Mouse (Mus musculus) CH12.LX (cell line): Measurements from ENCODE around the gene Fgfr2. TPM values are rescaled to one million over a fixed set of nuclear protein-coding genes. Genes with fewer than 3 reads are reported as not detected.

Experiments
- DNase-seq: peaks from one replicate; pipeline ENCODE4 v3.0.0-alpha.2; 2013; ENCODE audit errors: extremely low read depth
- H3K27ac ChIP-seq: 2 replicates; pipeline ENCODE4 v1.5.1; 2012; ENCODE audit warnings: low read depth, mild to moderate bottlenecking, control low read depth, moderate library complexity; ENCODE audit not compliant: insufficient read depth
- H3K27me3 ChIP-seq: replicated peaks from 2 replicates; pipeline ENCODE3; 2012; ENCODE audit warnings: inconsistent platforms
- H3K36me3 ChIP-seq, 2 experiments: replicated peaks in 1 of 2; 2 replicates each; pipeline versions ENCODE3 to v1.6.1; 2012; ENCODE audit warnings: inconsistent platforms in 1 of 2, low read length in 1 of 2, mild to moderate bottlenecking in 1 of 2, mixed read lengths in 1 of 2, moderate library complexity in 1 of 2; ENCODE audit not compliant: control insufficient read depth in 1 of 2, insufficient read depth in 1 of 2
- H3K4me1 ChIP-seq, 2 experiments: 2 replicates each; pipeline ENCODE4 v1.6.1; 2012; ENCODE audit warnings: inconsistent platforms in 1 of 2, moderate library complexity in 1 of 2; ENCODE audit not compliant: insufficient read depth in 2 of 2, control insufficient read depth in 1 of 2
- H3K4me2 ChIP-seq: 2 replicates; pipeline ENCODE4 v1.6.1; 2012; ENCODE audit warnings: low read depth, mild to moderate bottlenecking, control low read depth; ENCODE audit not compliant: poor library complexity, insufficient read depth, severe bottlenecking
- H3K4me3 ChIP-seq, 3 experiments: fragments of 150-350 bp in 1 of 3; sonication (generic) in 1 of 3; replicated peaks in 1 of 3; 2 replicates each; pipeline versions ENCODE3 to v1.5.1; 2011 to 2012; ENCODE audit warnings: low read depth in 2 of 3, low read length in 2 of 3, mild to moderate bottlenecking in 2 of 3, moderate library complexity in 2 of 3, control low read depth in 1 of 3, improper control_type of control experiment in 1 of 3, inconsistent platforms in 1 of 3, mixed read lengths in 1 of 3; ENCODE audit not compliant: poor library complexity in 1 of 3
- H3K79me2 ChIP-seq: replicated peaks from 2 replicates; pipeline ENCODE4 v1.6.1; 2012; ENCODE audit warnings: mild to moderate bottlenecking, moderate library complexity; ENCODE audit not compliant: control insufficient read depth, poor library complexity, insufficient read depth, severe bottlenecking; ENCODE audit errors: extremely low read depth
- H3K9ac ChIP-seq: 2 replicates; pipeline ENCODE4 v1.6.1; 2012; ENCODE audit warnings: low read depth, mild to moderate bottlenecking, control low read depth, moderate library complexity; ENCODE audit not compliant: insufficient read depth
- H3K9me3 ChIP-seq: replicated peaks from 2 replicates; pipeline ENCODE3; 2012; ENCODE audit warnings: low read length, inconsistent platforms, mixed read lengths
- BHLHE40 ChIP-seq: IDR thresholded peaks from 2 replicates; pipeline ENCODE4 v1.6.1; 2011; ENCODE audit warnings: mild to moderate bottlenecking, low read depth, low read length, improper control_type of control experiment
- CHD2 ChIP-seq: IDR thresholded peaks from 2 replicates; pipeline ENCODE4 v1.6.1; 2011; ENCODE audit warnings: low read length, improper control_type of control experiment
- ELF1 ChIP-seq: IDR thresholded peaks from 2 replicates; pipeline ENCODE4 v1.6.1; 2014; ENCODE audit warnings: low read depth, mild to moderate bottlenecking, inconsistent platforms, low read length, improper control_type of control experiment
- GABPA ChIP-seq: IDR thresholded peaks from 2 replicates; pipeline ENCODE4 v1.6.1; 2012; ENCODE audit warnings: low read depth, low read length, improper control_type of control experiment, inconsistent platforms; ENCODE audit not compliant: insufficient replicate concordance
- HCFC1 ChIP-seq: IDR thresholded peaks from 2 replicates; pipeline ENCODE4 v1.6.1; 2012; ENCODE audit warnings: low read depth, mild to moderate bottlenecking, inconsistent platforms, low read length, improper control_type of control experiment
- IRF4 ChIP-seq: IDR thresholded peaks from 2 replicates; pipeline ENCODE4 v1.6.1; 2014; ENCODE audit warnings: low read depth, mild to moderate bottlenecking, inconsistent platforms, low read length, improper control_type of control experiment
- KAT2A ChIP-seq: IDR thresholded peaks from 2 replicates; pipeline ENCODE4 v1.6.1; 2012; ENCODE audit warnings: low read length, improper control_type of control experiment, inconsistent platforms; ENCODE audit not compliant: insufficient replicate concordance
- MAX ChIP-seq: IDR thresholded peaks from 2 replicates; pipeline ENCODE4 v1.6.1; 2011; ENCODE audit warnings: low read length, improper control_type of control experiment
- MAZ ChIP-seq: IDR thresholded peaks from 2 replicates; pipeline ENCODE4 v1.6.1; 2012; ENCODE audit warnings: low read depth, mild to moderate bottlenecking, inconsistent platforms, low read length, improper control_type of control experiment, moderate library complexity
- MEF2A ChIP-seq: IDR thresholded peaks from 2 replicates; pipeline ENCODE4 v1.6.1; 2014; ENCODE audit warnings: low read depth, mild to moderate bottlenecking, inconsistent platforms, low read length, improper control_type of control experiment, borderline replicate concordance
- MYC ChIP-seq: IDR thresholded peaks from 2 replicates; pipeline ENCODE4 v1.6.1; 2011; ENCODE audit warnings: low read depth, mild to moderate bottlenecking, improper control_type of control experiment, low read length
- NELFE ChIP-seq: IDR thresholded peaks from 2 replicates; pipeline ENCODE4 v1.6.1; 2011; ENCODE audit warnings: low read depth, low read length, improper control_type of control experiment
- NRF1 ChIP-seq: IDR thresholded peaks from 2 replicates; pipeline ENCODE4 v1.6.1; 2014; ENCODE audit warnings: low read depth, mild to moderate bottlenecking, inconsistent platforms, low read length, improper control_type of control experiment, moderate library complexity
- PAX5 ChIP-seq: IDR thresholded peaks from 2 replicates; pipeline ENCODE4 v1.6.1; 2012; ENCODE audit warnings: low read length, inconsistent platforms, mixed read lengths
- POLR2A ChIP-seq: IDR thresholded peaks from 2 replicates; pipeline ENCODE4 v1.6.1; 2011; ENCODE audit warnings: low read depth, mild to moderate bottlenecking, improper control_type of control experiment, low read length
- POLR2AphosphoS2 ChIP-seq: IDR thresholded peaks from 2 replicates; pipeline ENCODE4 v1.6.1; 2011; ENCODE audit warnings: low read depth, low read length, improper control_type of control experiment
- SIN3A ChIP-seq: IDR thresholded peaks from 2 replicates; pipeline ENCODE4 v1.6.1; 2012; ENCODE audit warnings: low read length, improper control_type of control experiment, inconsistent platforms
- TBP ChIP-seq: conservative IDR thresholded peaks from 2 replicates; pipeline ENCODE4 v1.6.1; 2011; ENCODE audit warnings: low read depth, low read length, improper control_type of control experiment
- TCF12 ChIP-seq: IDR thresholded peaks from 2 replicates; pipeline ENCODE4 v1.6.1; 2014; ENCODE audit warnings: low read depth, mild to moderate bottlenecking, inconsistent platforms, low read length, improper control_type of control experiment
- USF1 ChIP-seq: IDR thresholded peaks from 2 replicates; pipeline ENCODE4 v1.6.1; 2014; ENCODE audit warnings: low read depth, mild to moderate bottlenecking, inconsistent platforms, low read length, improper control_type of control experiment
- ZC3H11A ChIP-seq: IDR thresholded peaks from 2 replicates; pipeline ENCODE4 v1.6.1; 2012; ENCODE audit warnings: low read depth, mild to moderate bottlenecking, inconsistent platforms, low read length, improper control_type of control experiment
- ZMIZ1 ChIP-seq: IDR thresholded peaks from 2 replicates; pipeline ENCODE4 v1.6.1; 2012; ENCODE audit warnings: low read depth, mild to moderate bottlenecking, inconsistent platforms, low read length, improper control_type of control experiment
- ZNF384 ChIP-seq: IDR thresholded peaks from 2 replicates; pipeline ENCODE4 v1.6.1; 2012; ENCODE audit warnings: low read depth, low read length, improper control_type of control experiment, inconsistent platforms
- dilution Hi-C: fragments of 300-500 bp; cut with MboI; formaldehyde crosslinking; loops from 2 replicates; pipeline ENCODE4 v1.14.3; 2020; ENCODE audit warnings: low sequenced_read_pairs; ENCODE audit not compliant: extremely low pct_unique_long_range_greater_than_20kb, extremely low pct_ligation_motif_present
- in situ Hi-C: fragments of 300-500 bp; cut with MboI; formaldehyde crosslinking; loops from 3 replicates; pipeline ENCODE4 v1.14.3; 2019; ENCODE audit warnings: low sequenced_read_pairs, low pct_ligation_motif_present, low pct_unique_long_range_greater_than_20kb, mixed read lengths
- polyA plus RNA-seq: library from polyadenylated mRNA; unstranded; fragments of >175 nt; gene quantifications from 2 replicates; pipeline ENCODE4 v1.2.1, GENCODE M21; 2012; ENCODE audit warnings: low read depth; ENCODE audit not compliant: insufficient read length
- total RNA-seq, 2 experiments: library from RNA; depleted of rRNA; stranded (reverse); fragments of 300-350 nt in 1 of 2; fragments of >200 nt in 1 of 2; gene quantifications; 2 replicates each; pipeline ENCODE4 v1.2.3; 2012 to 2014

Fgfr2 gene
- total and polyA plus RNA-seq, 3 experiments = not detected

DNA sequence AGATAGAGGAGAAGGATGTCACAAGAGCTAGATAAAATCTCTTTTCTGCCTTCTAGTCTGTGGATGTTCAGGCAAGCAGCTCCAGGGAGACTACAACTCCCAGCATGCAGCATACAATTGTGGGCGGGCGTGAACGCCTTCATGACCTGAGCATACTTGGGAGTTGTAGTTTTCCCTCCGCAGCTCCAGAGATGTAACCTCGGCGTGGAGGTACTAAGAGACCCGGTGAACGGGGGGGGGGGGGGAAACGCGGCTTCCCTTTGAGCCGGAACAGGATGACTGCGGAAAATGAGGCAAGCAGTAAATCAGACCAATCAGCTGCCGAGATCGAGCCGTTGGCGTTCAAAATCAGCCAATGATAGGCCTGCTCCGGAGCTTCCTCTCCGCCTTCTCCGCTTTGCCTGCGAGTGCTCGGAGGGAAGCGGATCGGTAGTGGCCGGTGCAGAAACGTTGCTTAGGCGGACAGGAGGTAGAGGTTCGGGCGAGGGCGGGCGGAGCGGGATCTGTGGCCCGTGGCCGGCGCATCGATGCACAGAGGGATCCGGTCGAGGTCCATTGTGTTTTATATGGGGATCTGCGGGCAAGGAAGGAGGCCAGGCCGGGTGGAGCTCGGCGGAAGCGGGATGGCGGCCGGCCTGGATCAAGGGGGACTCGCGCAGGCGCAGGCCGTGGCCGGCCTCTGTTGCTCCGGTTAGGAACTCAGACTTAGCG lies 1563.0 kb downstream of the Fgfr2 start, which contains the start of gene Bub3:
Gene Bub3, plus strand, starts transcription at position 237 of the 711 bp plus-strand sequence.
- dilution Hi-C loops = no loop called here
- Histone ChIP-seq H3K4me1 (peaks cover 6 to 28% of the 10 kb centered on the region in 2 experiments; a peak in 3 of 4 replicates), H3K9ac (peak within 1 kb of the TSS; percentile 85), H3K36me3 (peaks cover 32 to 37% of the 10 kb centered on the region in 2 experiments), H3K4me2 (peak within 1 kb of the TSS; percentile 91), H3K27me3 (peaks cover 7% of the 10 kb centered on the region), H3K79me2 (peaks cover 43% of the 10 kb centered on the region), H3K4me3 (peak within 1 kb of the TSS; percentile 85 to 91 (median 90)), H3K27ac (peak within 1 kb of the TSS; percentile 46), H3K9me3 (no peaks in the 10 kb centered on the region)
- DNase-seq = peak; percentile 94
- in situ Hi-C loops = no loop called here
- peak; percentile 76; the same call in 1 of the 2 replicates for TF ChIP-seq ELF1
- peak; percentile 99 for TF ChIP-seq KAT2A
- TF ChIP-seq SIN3A = peak; percentile 47; the same call in 1 of the 2 replicates
- peak; percentile 97 for TF ChIP-seq POLR2A
- TF ChIP-seq ZC3H11A = no peak
- no peak for TF ChIP-seq BHLHE40
- peak; percentile 72 for TF ChIP-seq MAZ
- peak; percentile 54 for TF ChIP-seq ZMIZ1
- peak; percentile 97 for TF ChIP-seq HCFC1
- peak; percentile 40; the same call in 1 of the 2 replicates for TF ChIP-seq MAX
- peak; percentile 73 for TF ChIP-seq TCF12
- TF ChIP-seq NELFE = peak; percentile 92
- peak; percentile 80 for TF ChIP-seq CHD2
- TF ChIP-seq GABPA = peak; percentile 89; the same call in 1 of the 2 replicates
- no peak for TF ChIP-seq PAX5
- TF ChIP-seq MYC = peak; percentile 35; the same call in 1 of the 2 replicates
- peak; percentile 81 for TF ChIP-seq TBP
- TF ChIP-seq IRF4 = peak; percentile 14; the same call in 1 of the 2 replicates
- no peak; the same call in 1 of the 2 replicates for TF ChIP-seq MEF2A
- no peak for TF ChIP-seq USF1
- TF ChIP-seq ZNF384 = no peak
- TF ChIP-seq NRF1 = peak; percentile 89
- TF ChIP-seq POLR2AphosphoS2 = peak; percentile 87; the same call in 1 of the 2 replicates
